Mouse (Mus musculus): ENCODE results near the gene Kcnq1.

GRCm38 (mm10) chr7:143367366-143368266 lies 261.5 kb downstream of the Kcnq1 start:
- TF ChIP-seq CTCF (IDR thresholded peaks at IDR 0.05; ENCODE audit: control insufficient read depth, insufficient read depth, insufficient read length) (no peak), MAX (IDR thresholded peaks at IDR 0.05) (no peak), CEBPB (IDR thresholded peaks at IDR 0.05; ENCODE audit: low read depth) (no peak), MYOG (IDR thresholded peaks at IDR 0.05; ENCODE audit: control insufficient read depth, extremely low read depth, insufficient read length) (no peak), USF1 (IDR thresholded peaks at IDR 0.05; ENCODE audit: low read depth) (no peak)

Measured in C2C12 (cell line).